ENCODE assay signal across 8 mouse cellular contexts in genomic region chr3:94785958-94786357, GRCm38 (mm10). TPM values are rescaled to one million over a fixed set of nuclear protein-coding genes. Genes with fewer than 3 reads are reported as not detected.
A peak's percentile ranks its signal among the peaks of the same experiment; 100 is the strongest.
DNase-seq lines count a peak whose midpoint lies in the region; ATAC-seq and TF ChIP-seq lines count a peak whose summit lies in the region.

No protein-coding gene starts in this region.

- H3K36me3 ChIP-seq in hindbrain, postnatal 0 days (ENCODE audit: insufficient read depth, low read length) = no peaks in the 10 kb centered on the region
- no peaks in the 10 kb centered on the region for H3K36me3 ChIP-seq in midbrain, embryonic 12.5 days

- 1% methylated on average over 14 of the region's 14 CpGs for WGBS in hindbrain, postnatal 0 days
- under 1% methylated on average over 14 of the region's 14 CpGs for WGBS in midbrain, embryonic 12.5 days

- H3K4me3 ChIP-seq in hindbrain, postnatal 0 days (ENCODE audit: low read length) = peak overlapping the region; percentile 44
- H3K4me3 ChIP-seq in midbrain, embryonic 12.5 days = peak overlapping the region; percentile 51

- no peak overlapping the region for H3K27ac ChIP-seq in hindbrain, postnatal 0 days
- H3K27ac ChIP-seq in midbrain, embryonic 12.5 days (replicated peaks) = no peak overlapping the region

- peak; percentile 35 for ATAC-seq in activated CD4-positive, CD25-positive, alpha-beta regulatory T cell, adult 4 months
- ATAC-seq in hindbrain, postnatal 0 days = peak; percentile 1; the same call in 1 of the 2 replicates
- no peak for ATAC-seq in midbrain, embryonic 12.5 days (ENCODE audit: low FRiP score, low read depth)

- H3K4me2 ChIP-seq in hindbrain, postnatal 0 days (ENCODE audit: low read depth, low read length) = peak overlapping the region; percentile 64
- H3K4me2 ChIP-seq in midbrain, embryonic 12.5 days (replicated peaks) = peak overlapping the region; percentile 74

- H3K9ac ChIP-seq in hindbrain, postnatal 0 days (replicated peaks; ENCODE audit: low read length) = peak overlapping the region; percentile 61
- peak overlapping the region; percentile 37; the same call in 1 of the 2 replicates for H3K9ac ChIP-seq in midbrain, embryonic 12.5 days (replicated peaks)

- peak; percentile 72 for DNase-seq in kidney, adult 11 months
- no peak for DNase-seq in kidney, postnatal 14 days
- peak; percentile 23 for DNase-seq in hindbrain, postnatal 0 days (ENCODE audit: low spot score)
- DNase-seq in ovary, postnatal 14 days (ENCODE audit: low spot score) = no peak
- no peak for DNase-seq in T-cell, adult 2 months (ENCODE audit: low spot score)
- no peak for DNase-seq in layer of hippocampus, adult 9-11 months

- H3K4me1 ChIP-seq in hindbrain, postnatal 0 days (ENCODE audit: insufficient read depth, low read length) = peaks cover 7% of the 10 kb centered on the region; the same call in 1 of the 2 replicates
- peaks cover 12% of the 10 kb centered on the region for H3K4me1 ChIP-seq in midbrain, embryonic 12.5 days

- H3K9me3 ChIP-seq in hindbrain, postnatal 0 days (ENCODE audit: low read length) = no peaks in the 10 kb centered on the region
- no peaks in the 10 kb centered on the region for H3K9me3 ChIP-seq in midbrain, embryonic 12.5 days

- H3K27me3 ChIP-seq in hindbrain, postnatal 0 days (ENCODE audit: insufficient read depth, low read length) = no peaks in the 10 kb centered on the region
- H3K27me3 ChIP-seq in midbrain, embryonic 12.5 days = peaks cover 18% of the 10 kb centered on the region

- TF ChIP-seq CTCF in hindbrain, postnatal 0 days (IDR thresholded peaks at IDR 0.05; ENCODE audit: low read depth) = no peak

RNA-seq across cellular contexts. Expression of gene Cgn, which starts 0.3 kb away (rescaled TPM):
- not detected for polyA plus RNA-seq in activated CD4-positive, CD25-positive, alpha-beta regulatory T cell, adult 4 months (2017; shearing (Covaris generic))
- total RNA-seq in hindbrain, postnatal 0 days (2014; rRNA removed) = 5.8 and 7.7 TPM in 2 replicates
- polyA plus RNA-seq in hindbrain, postnatal 0 days (2015; fragmentation: Nextera tagmentation; extraction: Ambion mirVana) = 9.8 and 10.3 TPM in 2 replicates
- 4.7 and 5.0 TPM in 2 replicates for polyA plus RNA-seq in midbrain, embryonic 12.5 days (2016; fragmentation: Nextera tagmentation; extraction: Ambion mirVana)

RNA-seq across cellular contexts. Expression of gene Pogz, which starts 51.4 kb away (rescaled TPM):
- 10 to 100 TPM; 13.0 to 15.3 TPM for polyA plus RNA-seq in activated CD4-positive, CD25-positive, alpha-beta regulatory T cell, adult 4 months (2017; shearing (Covaris generic))
- total RNA-seq in hindbrain, postnatal 0 days (2014; rRNA removed) = 38.6 and 42.8 TPM in 2 replicates
- 13.8 and 16.8 TPM in 2 replicates for polyA plus RNA-seq in hindbrain, postnatal 0 days (2015; fragmentation: Nextera tagmentation; extraction: Ambion mirVana)
- polyA plus RNA-seq in midbrain, embryonic 12.5 days (2016; fragmentation: Nextera tagmentation; extraction: Ambion mirVana) = 26.5 and 27.1 TPM in 2 replicates

Comparison
In these comparisons a context has a peak if more than half of its experiments do, and no peak if none do; other contexts are left out.
1. DNase-seq: peak in kidney, adult 11 months (single experiment) and hindbrain, postnatal 0 days (single experiment); none in kidney, postnatal 14 days (single experiment), ovary, postnatal 14 days (single experiment), T-cell, adult 2 months (single experiment) and layer of hippocampus, adult 9-11 months (single experiment).